Mouse (Mus musculus): ENCODE results near the gene Nup214.

GRCm38 (mm10) chr2:32081296-32081929, 107.2 kb downstream of the Nup214 start:
- TF ChIP-seq CTCF (IDR thresholded peaks at IDR 0.05; ENCODE audit: extremely low read depth, insufficient read depth, insufficient read length, insufficient replicate concordance) (no peak), POLR2A (IDR thresholded peaks at IDR 0.05; ENCODE audit: low read depth, low read length) (no peak)

All from spleen, adult 2 months (tissue).